Mouse (Mus musculus): ENCODE results near the gene Kctd12b.
"Not testable (repeated sequence)": the region's sequence is repeated elsewhere in the genome, so short reads cannot be mapped to it uniquely, and the experiment has no call there.

The Kctd12b gene

DNA sequence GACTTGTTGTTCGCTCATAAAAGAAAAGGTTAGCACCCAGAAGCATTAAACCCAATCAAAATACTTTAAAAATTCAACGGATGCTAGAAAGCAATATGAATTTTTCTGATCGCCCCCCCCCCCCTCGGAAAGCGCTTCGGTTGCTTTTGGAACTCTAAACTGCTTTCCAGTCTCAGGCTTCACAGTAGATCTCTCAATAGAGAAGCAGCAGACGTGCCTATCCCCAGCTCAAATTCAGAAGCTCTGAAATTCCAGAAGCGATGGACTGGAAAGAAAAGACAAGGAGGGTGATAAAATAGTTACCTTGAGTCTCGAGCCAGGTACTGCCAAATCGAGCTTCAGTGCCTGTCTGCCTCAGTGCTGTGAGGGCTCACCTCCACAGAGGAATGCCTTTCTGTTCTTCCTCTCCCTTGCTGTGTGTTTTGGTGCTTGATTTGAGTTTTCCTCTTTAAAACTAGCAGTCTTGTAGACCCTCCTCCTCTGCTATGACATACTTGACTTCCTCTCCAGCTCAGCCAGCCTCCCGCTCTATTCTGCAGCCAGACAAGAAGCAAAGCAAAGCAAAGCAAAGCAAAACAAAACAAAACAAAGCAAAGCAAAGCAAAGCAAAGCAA lies at the start of gene Kctd12b:
Kctd12b (minus strand) TSS at position 610 of the 614 bp plus-strand sequence.
- DNase-seq (ENCODE audit: low spot score in 2 of 2), result no peak

DNA sequence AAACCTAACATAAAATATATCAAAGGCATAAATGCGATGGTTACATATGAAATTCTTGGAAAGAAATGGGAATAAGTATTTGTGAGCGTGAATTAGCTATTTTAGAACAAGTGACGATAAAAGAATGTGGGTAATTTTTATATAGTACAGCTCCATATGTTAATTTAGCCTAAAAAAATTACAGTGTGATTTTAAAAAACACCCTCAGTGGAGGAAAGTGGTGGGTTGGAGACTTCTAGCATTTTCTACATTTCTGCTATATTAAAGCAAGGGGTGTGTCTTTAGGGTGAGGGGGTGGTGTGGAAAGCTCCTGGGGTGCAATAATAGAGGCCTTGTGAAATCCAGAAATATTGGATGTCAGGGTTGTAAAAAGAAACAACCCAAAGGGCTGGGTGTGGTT lies 46.3 kb upstream of the Kctd12b start:
- no peak for DNase-seq (ENCODE audit: low spot score in 2 of 2)

DNA sequence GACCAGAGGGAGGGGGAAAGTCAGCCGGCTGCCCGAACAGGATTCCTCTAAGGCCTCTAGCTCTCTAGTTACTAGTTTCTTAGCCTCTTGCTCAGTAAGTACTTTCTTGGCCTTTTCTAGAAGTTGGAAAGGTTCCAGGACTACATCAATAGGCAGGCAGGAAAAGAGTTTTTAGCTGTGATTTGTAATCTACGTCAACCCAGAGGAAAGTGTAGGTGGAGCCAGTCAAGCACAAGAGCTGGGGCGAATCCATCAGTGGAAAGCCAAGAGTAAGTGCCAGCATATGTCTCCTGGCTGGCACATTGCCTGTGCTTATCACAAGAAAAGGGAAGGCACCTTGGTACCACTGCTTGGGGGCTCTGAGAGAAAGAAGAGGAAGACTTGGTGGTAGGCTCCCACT lies 39.5 kb upstream of the Kctd12b start:
- no peak for DNase-seq (ENCODE audit: low spot score in 2 of 2)

DNA sequence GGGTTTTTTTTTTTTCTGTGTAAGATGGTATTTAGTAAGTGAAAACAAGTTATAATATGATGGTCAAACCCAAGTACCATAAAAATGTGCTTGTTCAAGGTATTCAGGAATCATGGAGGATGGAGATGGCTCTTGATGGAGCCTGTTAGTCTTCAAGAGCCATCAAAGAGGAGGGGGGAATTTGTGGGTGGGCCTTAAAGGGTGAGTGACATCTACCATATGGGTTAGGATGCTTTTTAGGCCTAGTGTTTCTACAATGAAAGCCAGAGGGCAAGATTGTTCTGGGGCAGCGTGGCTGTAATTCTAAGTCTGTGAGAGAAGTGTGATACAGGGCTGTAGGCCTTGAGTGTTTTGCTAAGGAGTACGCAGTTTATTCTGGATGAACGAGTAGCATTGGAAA lies 28.2 kb upstream of the Kctd12b start:
- DNase-seq (ENCODE audit: low spot score in 2 of 2), result no peak

DNA sequence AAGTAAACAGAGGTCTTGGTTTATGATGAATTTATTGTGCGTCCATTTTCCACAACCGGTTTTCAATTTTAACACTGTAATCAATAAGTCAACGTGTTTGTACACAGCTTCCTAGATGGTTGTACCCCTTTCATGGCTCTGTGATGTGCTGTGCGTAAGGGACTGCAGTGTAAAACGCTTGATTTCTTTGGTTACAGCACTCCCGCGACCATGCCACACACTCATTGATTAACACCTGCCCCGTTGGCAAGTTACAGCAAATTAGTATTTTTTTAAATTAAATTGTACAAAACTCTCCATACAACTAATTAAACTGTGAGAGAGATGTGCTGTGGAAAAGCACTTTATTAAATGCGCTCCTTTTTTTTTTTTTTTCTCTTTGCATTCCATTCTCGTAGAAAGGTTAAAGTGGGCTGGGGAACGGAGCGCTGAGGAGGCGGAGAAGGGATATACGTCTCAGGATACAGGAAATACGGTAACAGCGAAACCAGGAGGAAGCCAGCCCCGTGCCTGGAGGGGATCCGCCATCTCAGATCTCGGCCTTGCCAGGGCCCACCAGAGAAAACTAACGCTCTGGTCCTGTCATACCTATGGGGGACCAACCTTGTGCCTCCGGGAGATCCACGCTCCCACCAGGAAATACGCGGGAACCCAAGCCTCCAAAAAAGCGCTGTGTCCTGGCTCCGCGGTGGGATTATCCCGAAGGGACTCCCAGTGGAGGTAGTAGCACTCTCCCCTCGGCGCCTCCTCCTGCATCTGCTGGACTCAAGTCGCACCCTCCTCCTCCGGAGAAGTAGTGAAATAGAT lies 27.1 kb upstream of the Kctd12b start, which contains the start of gene Nbdy:
Nbdy (plus strand) TSS at position 481 of the 807 bp plus-strand sequence.
- DNase-seq (ENCODE audit: low spot score in 2 of 2), result peak; percentile 15 to 25

DNA sequence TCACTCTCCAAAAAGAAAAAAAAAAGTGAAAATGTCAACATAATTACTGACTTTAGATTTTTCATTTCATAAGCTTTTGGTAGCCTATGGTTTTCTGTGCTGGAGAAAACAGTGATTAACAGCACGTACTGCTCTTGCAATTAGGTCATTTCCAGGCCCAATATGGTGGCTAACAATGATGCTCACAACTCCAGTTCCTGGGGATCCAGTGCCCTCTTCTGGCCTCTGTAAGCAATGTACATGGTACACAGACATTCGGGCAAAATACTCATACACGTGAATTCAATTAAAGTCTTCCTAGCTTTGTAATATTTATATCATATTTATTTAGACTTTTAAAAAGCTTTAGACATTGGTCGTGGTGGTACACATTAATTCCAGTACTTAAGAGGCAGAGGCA lies 23.4 kb upstream of the Kctd12b start:
- DNase-seq (ENCODE audit: low spot score in 2 of 2), result no peak

DNA sequence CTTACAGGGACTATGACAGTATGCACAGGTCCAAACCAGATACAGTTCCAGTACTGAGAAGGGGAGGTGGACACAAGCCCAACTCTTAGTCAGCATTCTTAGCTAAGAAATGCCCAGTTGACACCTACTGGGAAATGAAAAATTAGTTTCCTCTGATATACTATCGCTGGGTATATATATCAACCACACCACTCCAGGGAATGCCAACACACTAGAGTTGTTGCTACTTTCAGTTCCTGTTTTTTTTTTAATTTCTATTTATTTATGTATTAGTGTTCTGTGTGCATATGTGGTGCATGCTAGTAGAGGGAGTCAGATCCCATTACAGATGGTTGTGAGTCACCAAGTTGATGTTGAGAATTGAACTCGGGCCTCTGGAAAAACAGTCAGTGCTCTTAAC lies 20.5 kb upstream of the Kctd12b start:
- DNase-seq (ENCODE audit: low spot score in 2 of 2), result no peak

DNA sequence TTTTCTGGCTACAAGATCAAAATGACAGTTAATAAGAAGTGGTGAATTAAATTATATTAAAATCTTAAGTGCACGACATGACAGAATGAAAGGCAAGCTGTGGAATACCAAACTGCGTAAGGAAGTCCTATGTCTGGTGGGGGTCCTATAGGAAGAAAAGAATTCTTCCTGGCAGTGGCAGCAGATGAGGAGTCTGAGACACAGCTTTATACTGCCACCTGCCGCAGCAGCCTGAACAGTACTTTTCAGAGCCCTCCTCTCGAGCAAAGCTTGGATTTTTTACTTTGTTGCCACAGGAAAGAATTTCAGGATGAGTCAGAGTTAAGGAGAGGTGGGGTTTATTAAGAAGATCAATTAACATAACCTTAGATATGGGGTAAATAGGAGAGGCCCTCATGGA lies 11.5 kb upstream of the Kctd12b start:
- DNase-seq (ENCODE audit: low spot score in 2 of 2), result no peak

DNA sequence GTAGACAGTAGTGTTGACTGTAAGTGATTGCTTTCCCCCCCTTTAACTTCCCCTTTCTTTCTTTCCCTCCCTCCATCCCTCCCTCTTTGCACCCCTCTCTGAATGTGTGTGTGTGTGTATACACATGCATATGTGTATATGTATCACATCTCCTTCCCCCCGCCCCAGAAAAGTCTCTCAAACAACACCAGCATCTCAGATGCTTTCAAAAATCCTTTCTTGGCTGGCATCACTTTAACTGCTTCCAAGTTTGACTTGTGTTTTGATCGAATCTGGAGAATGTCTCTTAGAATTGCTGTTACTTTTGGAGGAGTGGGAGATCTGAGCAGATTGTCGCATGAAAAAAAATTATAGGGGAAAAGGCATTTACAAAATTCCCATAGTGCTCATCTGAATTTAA lies 4.3 kb upstream of the Kctd12b start:
- no peak for DNase-seq (ENCODE audit: low spot score in 2 of 2)

DNA sequence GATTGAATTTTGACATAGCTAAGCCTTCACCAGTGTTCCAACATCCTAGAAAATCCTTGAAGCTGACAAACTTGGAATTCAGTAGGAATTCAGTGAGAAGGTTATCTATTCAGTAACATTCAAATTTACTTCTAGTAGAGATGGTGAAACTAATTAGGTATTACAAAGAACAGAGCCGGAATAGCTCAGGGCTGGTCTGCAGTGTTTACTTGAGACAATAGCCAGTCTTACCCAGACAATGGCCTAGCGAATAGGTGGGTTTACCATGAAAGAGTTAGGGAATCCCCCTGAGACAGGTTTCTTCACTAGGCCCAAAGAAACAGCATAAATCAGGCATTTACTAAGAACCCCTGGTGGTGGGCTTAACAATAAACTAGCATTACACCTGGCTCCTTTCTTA lies 28.0 kb downstream of the Kctd12b start:
- DNase-seq (ENCODE audit: low spot score in 2 of 2), result not testable (repeated sequence)

DNA sequence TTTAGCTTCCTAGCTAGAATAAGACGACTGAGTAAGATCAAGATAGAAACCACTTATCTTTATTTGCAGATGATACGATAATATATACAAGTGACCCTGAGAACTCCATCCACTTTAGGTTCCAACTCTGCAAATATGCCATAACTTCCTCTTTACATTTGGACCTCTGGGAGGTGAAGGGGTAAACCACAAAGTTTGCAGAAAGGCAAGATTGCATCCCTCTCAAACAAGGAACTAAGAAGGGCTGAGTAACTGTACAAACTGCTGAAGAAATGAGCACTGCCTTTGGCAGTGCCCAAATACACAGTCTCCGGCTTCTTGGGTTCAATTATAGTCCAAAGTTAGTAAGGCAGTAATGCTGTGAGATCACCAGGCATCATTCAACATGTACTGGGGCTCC lies 31.3 kb downstream of the Kctd12b start:
- no peak for DNase-seq (ENCODE audit: low spot score in 2 of 2)

DNA sequence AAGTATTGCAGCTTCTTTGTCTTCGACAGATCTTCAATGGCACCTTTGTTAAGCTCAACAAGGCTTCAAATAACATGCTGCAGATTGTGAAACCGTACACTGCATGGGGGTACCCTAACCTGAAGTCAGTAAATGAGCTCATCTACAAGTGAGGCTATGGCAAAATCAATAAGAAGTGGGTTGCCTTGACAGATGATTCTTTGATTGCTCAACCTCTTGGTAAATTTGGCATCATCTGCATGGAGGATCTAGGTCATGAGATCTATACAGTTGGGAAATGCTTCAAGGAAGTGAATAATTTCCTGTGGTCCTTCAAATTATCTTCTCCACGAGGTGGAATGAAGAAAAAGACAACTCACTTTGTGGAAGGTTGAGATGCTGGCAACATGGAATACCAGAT lies 39.2 kb downstream of the Kctd12b start:
- DNase-seq (ENCODE audit: low spot score in 2 of 2), result no peak

DNA sequence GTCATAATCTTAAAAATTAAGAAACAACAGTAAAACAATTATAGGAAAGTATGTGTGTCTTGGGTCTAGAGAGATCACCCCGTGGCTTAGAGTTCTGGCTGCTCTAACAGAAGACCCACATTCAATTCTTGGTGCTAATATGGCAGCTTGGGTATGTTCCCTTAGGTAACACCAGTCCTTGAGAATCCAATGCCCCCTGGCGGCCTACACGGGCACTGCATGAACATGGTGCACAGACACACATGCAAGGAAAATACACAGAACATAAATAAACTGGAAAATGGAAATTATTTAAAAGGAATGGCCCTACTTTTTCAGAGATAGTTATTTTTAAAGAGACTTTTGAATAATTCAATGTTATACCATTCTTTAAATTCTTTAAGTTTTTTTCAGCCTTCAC lies 55.6 kb downstream of the Kctd12b start:
- no peak for DNase-seq (ENCODE audit: low spot score in 2 of 2)

DNA sequence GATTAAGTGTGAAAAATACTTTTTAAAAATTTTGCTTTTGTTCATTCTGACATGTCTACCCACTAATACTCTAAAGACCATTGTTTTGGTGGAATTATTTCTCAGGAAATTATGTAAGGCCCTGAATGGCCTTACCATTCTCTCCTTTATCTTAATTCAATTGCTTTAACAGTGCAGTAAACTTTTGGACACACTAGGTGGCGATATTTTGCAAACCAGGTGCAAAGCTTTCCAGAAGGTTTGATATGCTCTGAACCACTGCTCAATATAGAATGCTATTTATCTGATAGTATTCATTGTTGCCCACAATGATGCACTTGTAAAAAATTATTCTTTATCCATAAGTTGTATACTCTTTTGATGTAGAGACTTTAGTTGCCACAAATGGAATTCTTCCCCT lies 59.9 kb downstream of the Kctd12b start:
- DNase-seq (ENCODE audit: low spot score in 2 of 2), result no peak
